Mouse (Mus musculus): Measurements from ENCODE around the gene Lrrc57.

The Lrrc57 gene

DNA sequence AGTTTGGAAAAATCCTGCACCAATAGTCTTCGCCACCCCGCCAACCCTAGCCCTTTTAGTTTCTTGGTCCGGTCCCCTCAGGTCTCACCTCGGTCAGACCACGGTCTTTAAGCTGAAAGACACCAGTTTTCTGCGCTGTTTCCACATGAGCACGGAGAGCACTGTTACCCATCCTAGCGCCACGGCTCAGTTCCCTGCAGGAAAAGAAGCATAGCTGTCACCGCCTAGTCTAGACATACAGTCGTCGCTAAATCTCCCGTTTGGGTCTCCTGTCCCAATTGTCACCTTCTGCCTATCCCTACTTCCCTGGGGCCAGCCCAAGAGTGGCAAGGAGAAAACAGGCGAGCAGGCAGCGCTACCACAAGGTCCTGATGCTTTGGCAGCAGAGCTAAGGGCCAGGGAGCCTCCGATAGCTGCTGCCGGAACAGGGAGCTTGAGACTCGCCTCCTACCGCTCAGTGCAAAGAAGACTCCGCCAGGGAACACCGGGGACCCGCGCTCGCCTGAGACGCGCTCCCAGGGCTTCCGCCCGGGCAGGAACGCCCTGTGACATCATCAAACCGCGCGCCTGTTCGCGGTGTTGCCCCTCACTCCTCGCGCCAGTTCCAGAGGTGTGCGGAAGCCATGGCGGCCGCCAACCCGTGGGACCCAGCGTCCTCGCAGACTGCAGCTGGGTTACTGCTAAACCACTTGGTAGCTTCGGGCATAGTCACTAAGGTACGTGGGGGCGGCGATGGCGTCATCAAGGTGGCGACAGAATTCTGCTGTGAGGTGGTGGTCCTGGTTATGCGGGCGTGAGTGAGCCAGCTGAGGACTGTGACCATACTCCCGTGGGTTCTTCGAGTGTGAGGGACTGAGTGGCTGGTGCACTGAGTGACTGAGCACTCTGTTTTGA is at the start of gene Lrrc57, which contains the start of gene Haus2:
TSS of gene Lrrc57 (minus strand) at position 691 of the 894 bp plus-strand sequence.
TSS of gene Haus2 (plus strand) at position 554 of the 894 bp plus-strand sequence.
- peak; percentile 93 for DNase-seq

DNA sequence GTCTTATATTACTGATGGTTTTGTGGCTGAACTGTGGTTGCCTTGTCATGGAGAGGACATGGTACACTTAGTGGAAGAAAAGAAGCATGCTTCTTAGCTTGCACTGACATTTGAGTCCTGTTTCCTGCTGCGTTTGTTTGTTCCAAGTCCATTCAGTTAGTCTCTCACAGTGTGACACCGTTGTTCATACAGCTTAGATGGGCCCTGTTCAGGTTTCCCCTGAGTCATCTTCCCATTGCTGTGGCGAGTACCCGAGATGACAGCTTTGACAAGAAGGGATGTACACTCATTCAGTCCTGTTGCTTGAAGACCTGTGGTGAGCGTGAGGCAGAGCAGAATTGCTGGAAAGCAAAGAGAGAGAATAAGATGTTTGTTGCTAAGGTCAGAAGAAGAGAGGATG is 49.2 kb upstream of the Lrrc57 start:
- DNase-seq = no peak

DNA sequence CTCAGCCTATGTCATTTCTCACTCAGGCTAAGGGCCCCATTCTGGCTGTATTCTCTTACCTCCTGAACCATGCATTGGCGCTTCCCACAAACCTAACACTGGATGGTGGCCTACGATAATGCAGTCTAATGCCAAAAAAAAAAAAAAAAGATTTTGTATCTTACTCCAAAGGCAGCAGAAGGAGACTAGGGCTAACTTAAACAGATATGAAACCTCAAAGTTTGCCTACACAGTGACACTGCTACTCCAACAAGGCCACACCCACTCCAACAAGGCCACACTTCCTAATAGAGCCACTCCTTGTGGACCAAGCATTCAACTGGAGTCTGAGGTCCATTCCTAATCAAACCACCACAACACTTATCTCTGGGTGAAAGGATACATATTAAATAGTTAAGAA is 47.4 kb upstream of the Lrrc57 start:
- DNase-seq = no peak

DNA sequence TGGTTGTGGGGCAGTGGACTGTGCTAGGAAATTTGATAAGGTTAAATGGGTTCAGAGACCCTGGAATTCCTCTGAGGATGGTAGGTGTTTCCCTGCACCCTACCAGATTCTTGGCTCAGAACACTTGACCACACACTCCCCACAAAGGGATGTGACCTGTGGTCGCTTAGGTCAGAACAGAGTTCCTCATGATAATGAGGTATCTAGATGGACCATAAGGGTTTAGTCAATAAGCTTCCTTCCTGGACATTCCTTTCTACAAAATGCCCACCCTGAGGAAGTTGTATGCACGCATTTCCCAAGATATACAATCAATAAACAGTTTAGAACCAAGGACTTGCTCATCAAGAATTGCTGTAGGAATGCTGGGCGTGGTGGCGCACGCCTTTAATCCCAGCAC is 46.6 kb upstream of the Lrrc57 start:
- DNase-seq = no peak

DNA sequence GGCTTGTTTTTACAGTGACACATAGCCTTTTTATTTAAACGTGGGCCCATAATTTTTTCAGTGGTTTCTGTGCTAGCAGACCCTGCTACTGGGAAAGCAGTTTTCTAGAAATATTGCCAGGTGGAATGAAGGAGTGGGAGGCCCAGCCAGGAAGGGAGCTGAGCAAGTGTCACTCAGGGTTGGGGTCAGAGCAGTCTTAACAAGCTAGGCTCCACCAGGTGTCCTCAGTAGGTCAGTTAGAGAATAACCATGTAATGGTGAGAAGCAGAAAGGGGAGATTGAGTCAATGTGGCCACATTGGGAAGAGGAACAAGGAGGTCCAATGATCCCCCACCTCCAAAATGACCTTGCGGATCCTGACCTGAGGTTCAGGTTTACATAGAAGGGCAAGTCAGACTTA is 45.4 kb upstream of the Lrrc57 start:
- no peak for DNase-seq

DNA sequence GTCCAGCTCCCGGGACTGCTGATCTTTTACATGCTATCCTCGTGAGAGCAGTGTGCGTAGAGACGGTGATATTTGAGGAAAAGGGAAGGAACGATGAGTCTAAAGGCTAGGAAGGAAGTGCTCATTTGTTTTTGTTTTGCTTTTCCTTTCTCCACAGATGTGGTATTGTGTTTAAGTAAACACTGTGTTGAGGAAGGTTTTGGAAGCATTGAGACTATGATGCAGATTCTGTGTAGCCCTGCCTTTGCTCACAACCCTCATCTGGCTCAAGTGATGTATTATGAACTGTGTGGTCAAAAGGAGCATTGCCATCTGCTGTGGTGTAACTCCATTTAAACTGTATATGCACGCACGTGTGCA is 43.6 kb upstream of the Lrrc57 start:
- DNase-seq = no peak

DNA sequence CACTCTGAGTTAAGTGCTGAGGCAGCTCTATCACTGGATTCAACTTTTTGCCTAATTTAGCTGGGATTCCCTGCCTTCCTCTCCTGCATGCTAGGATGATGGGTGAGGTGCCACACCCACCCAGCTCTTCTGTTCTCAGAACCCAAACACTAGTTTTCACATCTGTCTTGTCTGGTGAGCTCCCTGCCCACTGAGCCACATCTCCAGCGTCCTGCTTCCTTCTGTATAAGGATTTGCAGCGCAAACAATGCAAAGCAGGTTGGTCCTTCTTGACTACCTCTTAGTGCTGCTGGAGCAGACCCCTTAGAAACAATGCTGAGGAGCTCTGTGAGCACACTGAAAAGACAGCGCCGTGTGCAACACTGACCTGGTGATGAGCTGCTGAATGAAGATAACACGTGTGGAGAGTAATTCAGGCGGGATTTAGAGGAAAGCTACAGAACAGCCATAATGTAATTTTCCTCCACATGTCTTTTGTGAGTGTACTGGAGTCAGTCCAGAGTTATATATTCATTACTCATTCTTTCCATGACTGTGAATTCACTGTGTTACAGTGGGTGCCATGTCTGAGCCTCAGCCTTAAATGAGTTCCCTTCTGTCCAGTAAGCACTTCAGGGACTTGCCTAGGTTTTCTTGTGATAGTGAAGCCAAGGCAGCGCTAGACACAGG is 43.1 kb upstream of the Lrrc57 start:
- no peak for DNase-seq

DNA sequence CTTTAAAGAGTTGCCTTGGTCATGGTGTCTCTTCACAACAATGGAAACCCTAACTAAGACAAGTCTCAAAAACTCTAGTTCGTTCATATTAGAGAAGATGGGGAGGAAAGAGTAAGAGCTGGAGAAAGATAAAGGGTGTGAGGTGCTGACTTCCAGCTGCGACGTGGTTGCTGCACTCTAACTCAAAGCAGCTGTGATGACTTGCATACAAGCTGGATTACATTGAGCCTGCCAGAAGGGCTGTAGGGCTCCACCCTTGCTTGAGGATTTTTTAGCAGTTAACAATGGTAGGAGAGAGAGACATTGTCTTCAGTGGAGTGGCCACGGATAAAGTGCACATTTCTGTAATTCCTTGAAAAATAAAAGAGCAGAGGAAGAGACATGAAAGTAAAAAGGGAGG is 37.5 kb upstream of the Lrrc57 start:
- no peak for DNase-seq

DNA sequence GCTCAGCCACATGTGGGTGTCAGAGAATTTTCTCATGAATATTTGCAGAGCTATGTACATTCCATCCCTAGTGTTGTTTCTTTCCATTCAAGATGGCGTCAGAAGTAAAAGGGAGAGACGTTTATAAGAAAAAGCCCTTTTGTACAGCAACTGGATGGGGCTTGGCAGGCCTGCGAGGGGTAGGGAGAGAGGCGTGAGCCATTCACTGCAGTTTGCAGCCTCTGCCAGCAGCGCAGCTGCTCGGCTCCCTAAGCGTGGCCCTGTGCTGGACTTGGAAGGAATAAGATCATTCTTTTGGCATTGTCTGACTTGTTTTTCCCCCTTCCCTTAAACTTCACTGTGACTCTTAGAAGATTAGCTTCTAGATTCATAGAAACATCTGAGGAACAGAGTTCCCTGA is 34.5 kb upstream of the Lrrc57 start:
- DNase-seq = peak; percentile 15

DNA sequence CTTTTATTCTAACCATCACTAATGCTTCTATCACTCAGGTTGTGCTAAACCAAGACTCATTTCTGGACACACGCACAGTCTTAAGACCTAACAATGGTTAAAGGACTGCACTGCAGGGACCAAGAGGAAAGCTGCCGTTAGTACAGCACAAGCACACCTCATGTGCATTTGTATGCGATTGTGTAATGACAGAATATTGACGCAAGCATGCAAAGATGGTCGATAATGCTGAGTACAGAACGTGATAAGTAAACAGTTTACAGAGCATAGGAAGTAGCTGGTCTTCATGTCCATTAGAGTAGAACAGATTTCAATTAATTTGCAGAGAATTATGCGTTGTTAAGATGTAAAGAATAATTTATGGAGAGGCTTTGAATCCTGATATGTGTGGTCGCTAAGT is 31.5 kb upstream of the Lrrc57 start:
- DNase-seq = no peak

DNA sequence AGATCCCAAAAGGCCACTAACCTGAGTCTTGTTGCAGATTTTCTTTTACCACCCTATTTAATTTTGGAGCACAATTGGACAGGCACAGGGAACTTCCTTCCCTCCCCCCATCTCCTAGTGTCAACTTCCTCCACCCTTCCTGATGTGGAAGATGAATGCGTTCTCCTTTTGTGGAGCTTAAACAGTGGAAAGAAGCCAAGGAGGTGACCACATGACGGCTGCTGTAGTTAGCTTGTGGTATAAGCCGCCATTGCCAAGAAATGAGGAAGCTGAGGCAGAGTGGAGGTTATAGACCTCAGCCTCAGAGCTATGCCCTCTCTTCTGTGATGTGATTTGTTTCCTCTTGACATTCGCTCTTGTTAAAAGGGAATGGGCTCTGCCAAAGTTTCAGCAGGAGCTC is 22.6 kb upstream of the Lrrc57 start:
- no peak for DNase-seq

DNA sequence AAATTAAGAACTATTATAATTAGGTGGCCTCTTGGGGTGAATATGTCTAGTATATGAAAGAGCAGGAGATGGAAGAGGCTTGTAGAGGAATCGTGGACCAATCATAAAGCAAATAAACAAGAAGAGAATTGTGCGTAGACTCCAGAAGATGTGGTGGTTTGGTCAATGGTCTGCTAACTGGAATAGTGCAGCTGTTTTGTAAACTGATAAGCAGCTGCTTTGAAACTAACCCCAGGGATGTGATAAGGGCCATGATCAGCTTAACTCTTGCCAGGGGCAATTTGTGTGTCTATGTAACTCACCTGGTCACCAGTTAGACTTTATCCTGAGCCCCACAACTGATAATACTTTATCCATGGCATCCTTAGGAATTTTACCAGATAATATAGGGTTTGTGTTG is 22.2 kb upstream of the Lrrc57 start:
- DNase-seq = no peak

DNA sequence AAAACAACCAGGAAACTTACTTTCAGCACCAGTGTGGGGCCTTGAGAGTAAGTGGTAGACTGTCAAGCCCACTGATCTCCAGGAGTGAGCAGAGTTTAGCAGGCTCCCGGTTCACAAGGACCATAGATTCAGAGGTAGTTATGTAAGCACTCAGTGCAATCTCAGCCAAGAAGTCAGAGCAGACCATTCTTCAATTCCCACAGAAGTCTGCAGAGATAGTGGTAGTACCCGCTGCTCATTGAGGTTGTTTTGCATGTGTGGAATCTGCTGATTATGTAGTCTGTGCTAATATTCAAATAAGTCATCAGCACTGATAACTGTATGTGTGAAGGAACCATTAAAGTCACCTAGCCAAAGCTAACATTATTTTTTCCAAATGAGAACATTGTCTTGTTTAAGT is 21.3 kb upstream of the Lrrc57 start:
- no peak for DNase-seq

DNA sequence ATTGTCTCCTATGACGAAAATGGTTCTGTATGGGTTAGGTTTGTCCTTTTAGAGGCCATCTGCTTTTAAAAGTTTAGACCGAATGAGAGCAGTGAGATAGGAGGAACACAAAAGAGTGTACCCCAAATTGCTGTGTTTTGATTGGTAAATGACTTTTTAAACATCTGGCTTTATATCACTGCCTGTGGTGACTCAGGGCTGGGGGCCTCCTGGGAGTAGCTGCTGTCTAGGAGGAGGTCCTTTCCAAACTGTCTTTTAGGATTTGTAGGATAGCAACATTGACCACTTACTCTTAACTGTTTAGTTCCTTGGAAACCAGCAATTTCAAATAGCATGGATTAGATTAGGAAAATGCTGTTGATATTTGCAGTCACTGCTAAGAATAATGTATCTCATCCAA is 20.9 kb upstream of the Lrrc57 start:
- DNase-seq = no peak

DNA sequence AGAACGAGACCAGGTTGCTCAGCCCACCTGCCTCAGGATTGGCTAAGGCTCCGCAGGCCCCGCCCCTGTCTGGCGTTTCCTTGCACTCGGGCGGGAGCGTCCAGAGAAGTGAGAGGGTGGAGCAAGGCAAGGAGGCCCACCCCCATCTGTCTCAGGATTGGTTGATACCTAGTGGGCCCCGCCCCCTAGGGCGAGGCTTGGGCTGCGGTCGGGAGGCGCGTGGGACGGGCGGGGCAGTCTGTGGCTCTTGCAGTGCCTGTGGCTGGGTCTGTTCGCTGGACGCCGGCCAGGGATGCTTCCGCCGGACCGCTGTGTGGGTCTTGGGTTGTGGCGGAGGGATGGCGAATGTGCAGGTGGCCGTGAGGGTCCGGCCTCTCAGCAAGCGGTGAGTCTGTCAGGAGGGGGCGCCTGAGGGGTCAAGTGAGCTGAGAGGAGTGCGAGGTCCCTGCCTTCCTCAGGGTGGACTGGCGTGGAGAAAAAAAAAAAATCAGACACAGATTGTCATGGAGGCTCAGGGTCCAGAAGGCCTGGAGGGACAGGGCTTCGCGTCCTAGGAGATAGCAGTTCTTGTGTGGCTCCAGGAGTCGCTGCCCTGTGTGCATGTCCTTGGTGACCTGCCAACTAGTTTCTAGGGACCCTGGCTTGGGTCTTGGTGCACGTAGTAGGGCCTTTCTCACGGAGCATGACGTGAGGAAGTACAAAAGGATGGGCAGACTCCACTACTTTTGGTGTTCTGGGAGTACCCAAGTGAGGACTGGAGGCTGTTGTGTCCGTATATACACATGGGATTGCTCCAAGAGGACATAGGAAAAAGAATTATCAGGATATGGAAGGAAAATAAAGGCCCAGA is 19.8 kb upstream of the Lrrc57 start, which contains the start of gene Stard9:
TSS of gene Stard9 (plus strand) at position 236 of the 850 bp plus-strand sequence.
- peak; percentile 99 for DNase-seq

DNA sequence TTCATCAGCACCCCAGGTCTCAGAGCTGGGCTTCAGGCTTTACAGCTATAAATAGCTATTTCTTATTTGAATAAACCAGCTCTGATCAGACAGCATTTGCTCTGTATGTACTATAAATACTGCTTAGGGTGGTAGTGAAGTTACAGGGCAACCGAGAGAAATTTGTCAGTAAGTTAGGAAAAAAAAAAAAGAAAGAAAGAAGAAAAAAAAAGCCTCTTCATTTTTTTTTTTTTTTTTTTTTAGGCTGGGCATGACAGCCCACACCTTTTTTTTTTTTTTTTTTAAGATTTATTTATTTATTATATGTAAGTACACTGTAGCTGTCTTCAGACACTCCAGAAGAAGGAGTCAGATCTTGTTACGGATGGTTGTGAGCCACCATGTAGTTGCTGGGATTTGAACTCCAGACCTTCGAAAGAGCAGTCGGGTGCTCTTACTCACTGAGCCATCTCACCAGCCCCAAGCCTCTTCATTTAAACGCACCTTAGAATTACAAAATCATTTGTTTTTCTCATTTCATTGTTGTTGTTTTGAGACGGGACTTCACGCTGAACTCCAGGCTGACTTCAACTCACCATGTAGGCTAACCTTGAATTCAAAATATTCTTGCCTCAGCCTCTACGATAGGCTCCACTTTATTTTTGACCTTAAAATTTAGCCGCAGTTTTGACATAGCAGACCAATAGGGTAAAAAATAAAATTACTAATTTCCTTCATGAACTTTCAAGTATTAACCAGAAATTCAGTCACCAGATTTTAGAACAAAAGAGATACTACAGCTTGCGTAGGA is 19.0 kb upstream of the Lrrc57 start:
- DNase-seq = no peak

DNA sequence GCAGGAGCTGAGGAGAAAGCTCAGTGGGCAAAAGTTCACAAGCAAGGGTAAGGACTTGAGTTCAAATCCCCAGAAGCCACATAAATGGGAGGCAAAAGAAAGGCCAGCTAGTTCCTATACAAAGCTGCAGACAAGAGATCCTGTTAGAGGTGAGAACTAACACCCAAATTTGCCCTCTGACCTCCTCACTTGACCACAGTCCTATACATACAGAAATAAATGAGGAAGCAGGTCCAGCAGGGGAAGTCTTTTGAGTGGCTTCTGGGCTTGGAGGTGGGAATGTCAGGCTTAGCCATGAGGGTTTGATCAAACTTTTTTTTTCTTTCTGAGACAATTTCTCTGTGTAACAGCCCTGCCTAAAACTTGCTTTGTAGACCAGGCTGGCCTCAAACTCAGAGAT is 13.6 kb upstream of the Lrrc57 start:
- DNase-seq = no peak

DNA sequence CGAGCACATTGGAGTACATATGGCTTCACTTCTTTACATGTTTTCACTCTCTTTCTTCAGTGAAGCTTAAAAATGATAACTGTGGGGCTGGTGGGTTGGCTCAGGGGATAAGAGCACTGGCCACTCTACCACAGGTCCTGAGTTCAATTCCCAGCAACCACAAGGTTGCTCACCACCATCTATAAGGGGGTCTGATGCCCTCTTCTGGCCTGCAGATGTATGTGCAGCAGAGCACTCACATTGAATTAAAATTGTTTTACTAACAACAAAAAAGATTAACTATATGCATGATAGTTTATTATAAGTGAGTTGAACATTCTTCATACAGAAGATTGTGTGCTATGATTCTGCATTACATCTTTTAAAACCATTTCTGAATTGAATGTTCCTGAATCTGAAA is 10.2 kb upstream of the Lrrc57 start:
- no peak for DNase-seq

DNA sequence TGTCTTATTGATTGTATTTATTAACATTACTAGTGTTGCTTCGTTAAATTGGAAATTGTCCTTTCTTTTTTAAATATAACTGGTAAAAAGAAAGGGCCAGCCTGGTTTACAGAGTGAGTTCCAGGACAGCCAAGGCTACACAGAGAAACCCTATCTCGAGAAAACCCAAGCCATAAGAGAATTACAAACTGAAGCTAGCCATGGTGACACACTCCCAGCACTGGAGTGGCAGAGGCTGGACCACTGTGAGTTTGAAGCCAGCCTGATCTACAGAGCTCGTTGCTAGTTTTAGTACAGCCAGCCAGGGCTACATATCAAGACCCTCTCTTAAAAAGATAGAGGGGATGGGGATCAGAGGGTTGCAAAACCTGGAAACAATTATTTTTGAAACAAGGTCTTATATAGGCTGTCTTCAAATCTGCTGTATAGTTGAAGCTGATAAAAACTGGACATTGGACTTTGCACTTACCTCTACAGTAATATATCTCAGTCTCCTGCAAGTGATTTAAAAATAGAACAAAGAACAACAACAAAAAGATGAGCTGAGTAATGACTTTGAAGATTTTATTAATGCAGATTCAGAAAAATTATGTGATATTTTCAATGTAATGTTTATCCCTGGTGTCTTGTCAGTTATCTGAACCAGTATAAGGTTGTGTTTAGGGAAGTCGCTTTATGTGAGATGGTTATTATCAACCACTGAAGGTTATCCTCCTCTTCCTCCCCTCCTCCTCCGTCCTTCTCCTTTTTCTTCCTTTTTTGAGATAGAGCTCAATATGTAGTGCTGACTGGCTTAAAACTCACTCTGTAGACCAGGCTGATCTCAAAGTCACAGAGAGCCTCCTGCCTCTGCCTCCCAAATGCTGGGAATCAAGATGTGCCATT is 7.2 kb upstream of the Lrrc57 start:
- DNase-seq = no peak

DNA sequence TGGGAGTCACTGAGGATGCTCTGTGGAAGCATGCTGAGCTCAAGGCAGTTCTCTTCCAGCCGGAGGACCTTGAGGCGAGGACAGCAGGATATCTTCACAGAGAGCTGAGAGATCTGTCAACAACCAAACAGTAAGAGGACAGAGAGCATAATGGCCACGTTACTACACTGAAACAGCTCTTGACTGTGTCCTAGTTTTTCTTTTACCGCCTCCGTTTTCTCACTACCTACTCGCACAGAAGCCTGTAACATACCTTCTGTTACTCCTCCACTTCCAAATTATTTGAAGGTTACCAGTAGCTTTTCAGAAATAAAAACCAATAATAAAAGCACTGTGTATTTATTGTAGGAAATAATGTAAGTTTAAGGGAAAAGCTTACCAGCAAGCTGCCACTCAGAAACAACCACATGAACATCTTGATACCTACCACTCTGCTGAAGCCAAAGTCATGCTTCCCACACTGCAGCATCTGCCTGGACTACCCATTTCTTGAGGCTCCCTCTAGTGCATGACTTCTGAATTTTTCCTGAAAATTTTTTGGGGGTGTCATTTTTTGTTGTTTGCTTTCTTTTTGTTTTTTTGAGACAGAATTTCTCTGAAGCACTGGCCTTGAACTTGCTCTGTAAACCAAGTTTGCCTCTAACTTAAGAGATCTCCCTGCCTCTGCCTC is 3.2 kb downstream of the Lrrc57 start:
- DNase-seq = peak; percentile 67

DNA sequence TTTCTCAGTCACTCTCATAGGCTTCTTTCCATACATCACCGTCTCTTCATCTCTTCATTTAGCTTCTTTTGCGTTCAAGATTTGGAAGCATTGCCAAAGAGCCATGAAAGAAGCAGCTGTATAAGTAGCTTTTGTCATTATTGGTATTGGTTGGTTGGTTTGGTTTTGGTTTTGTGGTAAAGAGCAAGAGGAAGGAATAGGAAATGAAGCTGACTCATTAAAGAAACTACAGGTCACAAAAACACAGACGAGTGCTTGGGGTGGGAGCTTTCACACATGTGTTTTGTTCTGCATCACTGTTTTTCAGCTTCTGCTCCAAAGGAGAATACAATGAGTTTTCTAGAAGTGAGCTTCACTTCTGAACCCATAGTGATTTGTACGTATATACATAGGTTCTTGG is 9.8 kb downstream of the Lrrc57 start:
- DNase-seq = no peak
